Mouse (Mus musculus): ENCODE results near the gene Tmem218.

Gene Tmem218

DNA sequence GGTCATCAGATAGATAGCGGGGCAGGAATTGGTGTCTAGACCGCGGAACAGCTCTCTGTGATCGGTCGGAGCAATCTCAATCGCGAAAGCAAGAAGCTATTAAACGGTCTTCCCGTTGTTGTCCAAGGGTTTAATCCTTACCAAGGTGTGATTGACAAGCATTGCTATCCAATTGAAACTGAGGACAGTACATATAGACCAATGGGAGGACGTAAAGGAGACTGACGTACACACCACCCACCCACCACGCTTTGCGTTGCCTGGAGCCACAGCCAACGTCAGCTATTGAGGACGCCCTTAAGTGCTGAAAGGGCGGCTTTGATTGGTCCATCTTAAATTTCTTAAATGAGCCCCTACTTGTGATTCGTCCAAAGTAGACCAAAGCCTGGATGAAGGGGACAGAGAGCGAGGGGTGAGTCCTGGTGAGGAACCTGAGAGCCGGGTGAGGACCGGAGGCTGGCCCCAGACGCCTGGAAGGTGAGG, at the start of gene Tmem218:
Tmem218 (plus strand) TSS at position 295 of the 483 bp plus-strand sequence.
- DNase-seq (ENCODE audit: low spot score in 2 of 2), result peak; percentile 92 to 93

DNA sequence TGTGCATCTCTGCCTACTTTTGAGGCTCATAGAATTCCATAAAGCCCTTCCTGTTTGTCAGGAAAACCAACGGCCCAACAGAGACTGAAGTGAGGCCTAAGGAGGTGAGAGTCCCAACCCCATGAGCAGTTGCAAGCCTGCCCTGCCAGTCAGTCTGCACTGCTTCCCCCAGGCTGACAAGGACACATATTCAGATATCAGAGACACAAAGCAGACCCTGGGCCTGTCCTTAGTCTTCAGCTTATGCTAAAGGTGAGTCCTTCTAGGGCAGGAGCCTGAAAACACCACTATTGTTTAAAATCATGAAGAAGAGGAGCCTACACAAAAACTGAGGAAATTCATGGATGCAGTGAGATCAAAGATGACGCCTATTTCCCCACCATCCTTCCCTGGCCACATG, 47.3 kb upstream of the Tmem218 start:
- no peak for DNase-seq (ENCODE audit: low spot score in 2 of 2)

DNA sequence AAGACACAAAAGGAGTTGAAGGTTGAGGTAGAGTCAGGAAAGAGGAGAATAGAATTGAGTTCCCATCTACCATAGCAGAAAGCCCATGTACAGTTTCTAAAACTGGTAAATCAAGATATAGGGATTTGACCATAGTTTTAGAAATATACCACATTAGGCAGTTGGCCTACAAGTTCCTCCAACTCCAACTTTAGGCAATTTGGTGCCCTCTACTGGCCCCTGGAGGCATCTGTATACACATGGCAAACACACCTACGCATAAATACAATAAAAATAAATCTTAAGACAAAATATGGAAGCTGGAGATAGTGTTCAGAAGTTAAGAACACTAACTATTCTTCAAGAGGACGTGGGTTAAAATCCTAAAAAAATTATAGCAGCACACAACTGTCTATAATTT, 41.1 kb upstream of the Tmem218 start:
- no peak for DNase-seq (ENCODE audit: low spot score in 2 of 2)

DNA sequence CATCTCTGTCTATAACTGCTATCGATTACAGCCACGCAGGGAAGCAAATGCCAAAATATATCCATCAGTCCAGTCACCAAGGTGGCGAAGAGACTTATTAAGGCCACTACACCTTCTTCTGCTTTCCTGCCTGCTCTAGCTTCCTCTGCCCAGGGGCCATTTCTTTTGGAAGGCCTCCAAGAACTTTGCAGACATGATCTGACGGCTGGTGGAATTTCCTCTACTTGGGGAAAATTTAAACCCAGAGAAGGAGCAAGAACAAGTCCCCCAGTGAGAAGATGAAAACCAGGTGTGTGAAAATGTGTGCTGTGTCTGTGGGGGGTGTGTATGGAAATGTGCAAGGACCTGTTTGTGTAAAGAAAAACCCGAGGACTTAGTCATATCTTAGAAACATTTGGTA, 34.6 kb upstream of the Tmem218 start:
- no peak for DNase-seq (ENCODE audit: low spot score in 2 of 2)

DNA sequence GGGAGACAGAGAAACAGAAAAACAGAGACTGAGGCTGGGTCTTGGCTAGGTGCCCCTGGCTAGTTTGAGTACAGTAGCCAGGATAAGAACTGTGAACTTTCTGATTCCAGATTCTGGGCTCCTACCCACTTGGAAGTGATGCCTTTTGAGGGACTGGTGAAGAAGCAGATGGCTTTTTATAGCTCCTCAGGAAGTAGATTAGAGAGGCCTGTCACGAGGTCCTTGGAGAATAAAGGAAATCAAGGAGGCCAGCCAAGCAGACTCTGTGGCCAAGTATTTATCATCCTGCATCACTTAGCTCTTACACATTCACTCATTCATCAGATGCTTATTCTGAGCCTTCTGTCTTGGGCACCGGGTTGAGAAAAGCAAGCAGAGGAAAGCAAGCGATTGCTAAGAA, 32.0 kb upstream of the Tmem218 start:
- no peak for DNase-seq (ENCODE audit: low spot score in 2 of 2)

DNA sequence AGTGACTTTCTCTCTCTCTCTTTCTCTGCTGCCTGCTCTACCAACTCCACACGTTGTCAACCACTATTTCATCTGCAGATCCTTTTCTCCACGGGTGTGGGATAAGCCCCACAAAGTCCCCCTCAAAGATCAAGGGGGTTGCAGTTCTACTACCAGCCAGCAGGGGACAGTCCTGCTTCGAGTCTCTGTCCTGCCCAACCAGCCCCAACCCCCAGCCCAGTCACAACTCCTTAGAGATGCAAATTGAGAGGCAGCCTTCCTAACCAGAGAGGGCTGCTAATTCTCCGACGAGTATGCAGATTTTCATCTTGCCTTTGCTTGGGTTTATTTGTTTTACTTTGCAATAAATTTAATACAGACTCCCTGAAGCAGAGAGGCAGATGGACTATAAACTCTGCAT, 30.9 kb upstream of the Tmem218 start:
- peak; percentile 33 to 50 for DNase-seq (ENCODE audit: low spot score in 2 of 2)

DNA sequence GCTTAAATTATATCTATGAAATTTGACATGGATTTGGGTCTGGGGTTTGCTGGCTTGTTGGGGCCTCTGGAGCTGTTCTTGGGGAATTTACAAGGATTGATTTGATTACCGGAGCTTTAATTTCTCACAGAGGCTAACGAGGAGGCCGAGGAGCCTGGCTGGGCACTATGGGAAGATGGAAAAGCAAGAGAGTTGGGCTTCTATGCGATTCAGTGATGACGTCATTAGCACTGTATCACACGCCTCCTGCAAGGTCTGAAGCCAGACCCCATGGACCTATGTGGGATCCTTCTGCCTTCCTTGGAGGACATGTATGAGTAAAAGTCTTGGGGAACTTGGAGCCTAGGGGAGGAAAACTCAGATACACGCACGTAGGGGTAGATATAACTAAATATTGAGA, 30.5 kb upstream of the Tmem218 start:
- no peak for DNase-seq (ENCODE audit: low spot score in 2 of 2)

DNA sequence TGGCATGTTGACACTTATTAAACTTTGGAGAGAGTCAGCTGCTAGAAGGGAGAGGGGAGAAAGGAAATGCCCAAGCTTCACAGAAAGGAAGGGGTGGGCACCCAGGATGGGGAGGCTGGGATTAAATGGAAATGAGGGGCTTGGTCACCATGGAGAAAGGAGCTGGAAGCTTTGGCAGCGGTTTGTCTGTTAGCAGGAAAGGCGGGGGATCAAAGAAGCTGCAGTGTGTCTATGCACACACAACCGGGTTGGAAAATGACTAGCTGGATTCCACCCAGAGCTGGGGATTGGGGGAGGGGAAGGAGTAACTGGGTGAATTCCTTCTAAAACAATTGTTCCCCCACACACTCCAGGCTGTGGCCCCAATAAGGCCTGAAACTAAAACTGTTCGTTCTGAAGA, 29.1 kb upstream of the Tmem218 start:
- DNase-seq (ENCODE audit: low spot score in 2 of 2), result no peak

DNA sequence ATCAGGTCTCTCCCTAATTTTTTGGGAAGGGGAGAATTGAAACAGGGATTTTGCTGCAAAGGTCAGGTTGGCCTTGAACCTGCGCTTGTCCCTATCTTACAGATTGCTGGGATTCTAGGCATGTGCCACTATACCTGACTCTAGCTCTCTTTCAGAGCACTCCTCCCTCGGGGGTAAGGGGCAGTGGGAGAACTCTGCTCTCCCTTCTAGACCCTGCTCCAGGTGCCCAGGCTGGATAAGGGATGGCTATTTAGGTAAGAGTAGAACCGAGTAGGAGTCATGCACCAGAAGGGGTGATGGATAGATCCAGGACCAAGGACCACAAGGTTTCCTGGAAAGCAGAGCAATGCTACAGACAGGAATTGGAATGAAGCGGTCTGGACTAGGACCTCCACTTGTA, 28.4 kb upstream of the Tmem218 start:
- no peak for DNase-seq (ENCODE audit: low spot score in 2 of 2)

DNA sequence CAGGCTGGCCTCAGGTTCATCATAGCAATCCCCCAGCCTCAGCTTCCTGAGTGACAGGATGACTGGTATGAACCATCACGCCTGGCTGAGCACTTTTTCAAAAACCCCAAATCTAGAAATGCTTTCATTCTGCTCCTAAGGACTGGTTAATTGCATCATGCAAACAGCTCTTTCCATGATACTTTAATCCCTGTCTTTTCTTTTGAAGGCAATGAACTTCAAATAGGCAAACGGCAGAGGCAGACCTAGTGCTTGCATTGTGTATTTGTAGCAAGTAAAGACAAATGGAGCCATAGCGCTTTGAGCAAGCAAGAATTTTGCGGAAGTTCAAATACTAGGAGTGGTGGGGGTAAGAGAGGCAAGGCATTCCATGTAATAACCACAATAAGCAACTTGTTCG, 26.4 kb upstream of the Tmem218 start:
- no peak for DNase-seq (ENCODE audit: low spot score in 2 of 2)

DNA sequence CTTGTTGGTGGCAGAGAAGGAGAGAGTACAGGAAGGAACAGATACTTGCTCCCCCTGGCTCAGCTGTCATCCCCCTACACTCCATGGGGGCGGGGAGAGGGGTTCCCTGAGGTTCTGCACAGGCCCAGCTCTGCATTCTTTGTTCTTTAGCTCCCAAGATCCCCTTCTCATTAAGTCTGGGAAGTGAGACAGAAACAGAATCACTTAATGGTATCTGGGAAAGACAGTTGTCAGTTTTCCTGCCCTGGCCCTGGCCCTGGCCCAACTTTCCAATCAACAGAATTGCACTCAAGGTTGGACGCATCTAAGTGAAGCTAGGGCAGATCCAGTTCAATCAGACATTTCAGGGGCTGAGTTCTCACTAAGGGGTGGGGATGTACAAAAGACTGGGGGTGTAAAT, 24.8 kb upstream of the Tmem218 start:
- DNase-seq (ENCODE audit: low spot score in 2 of 2), result no peak

DNA sequence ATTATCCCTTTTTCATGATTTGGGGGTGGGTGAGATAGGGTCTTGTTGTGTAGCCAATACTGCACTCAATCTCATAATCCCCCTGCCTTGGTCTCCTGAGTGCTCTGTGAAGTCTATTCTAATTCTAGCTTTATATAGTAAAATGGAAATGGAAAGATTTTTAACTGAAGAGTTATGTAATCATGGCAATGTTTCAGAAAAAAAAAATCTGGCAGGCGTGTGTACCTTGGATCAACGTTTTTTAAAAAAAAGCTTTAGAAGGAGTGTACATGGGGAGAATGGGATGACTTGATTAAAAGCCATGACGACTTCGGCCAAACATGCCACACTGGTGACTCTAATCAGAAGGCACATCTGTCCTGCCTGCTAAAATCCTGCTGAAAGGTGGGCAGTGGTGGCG, 20.6 kb upstream of the Tmem218 start:
- no peak for DNase-seq (ENCODE audit: low spot score in 2 of 2)

DNA sequence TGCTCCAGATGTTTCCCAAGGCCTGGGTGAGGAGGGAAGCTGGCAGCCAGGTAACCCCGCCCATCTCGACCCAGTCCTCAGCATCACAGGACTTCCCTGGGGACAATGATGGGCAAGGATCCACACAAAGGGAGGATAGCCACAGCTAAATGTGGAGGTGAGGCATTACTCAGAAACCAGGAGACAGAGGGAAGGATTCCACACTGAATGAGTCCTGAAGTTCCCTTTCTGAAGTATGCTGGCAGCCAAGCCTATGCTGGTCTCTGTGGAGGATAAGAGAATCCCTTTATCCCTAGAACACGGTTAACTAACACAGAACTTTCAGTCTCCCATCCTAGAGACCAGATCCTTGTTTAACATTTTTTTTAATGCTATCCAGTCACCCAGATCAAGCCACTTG, 20.0 kb upstream of the Tmem218 start:
- DNase-seq (ENCODE audit: low spot score in 2 of 2), result no peak

DNA sequence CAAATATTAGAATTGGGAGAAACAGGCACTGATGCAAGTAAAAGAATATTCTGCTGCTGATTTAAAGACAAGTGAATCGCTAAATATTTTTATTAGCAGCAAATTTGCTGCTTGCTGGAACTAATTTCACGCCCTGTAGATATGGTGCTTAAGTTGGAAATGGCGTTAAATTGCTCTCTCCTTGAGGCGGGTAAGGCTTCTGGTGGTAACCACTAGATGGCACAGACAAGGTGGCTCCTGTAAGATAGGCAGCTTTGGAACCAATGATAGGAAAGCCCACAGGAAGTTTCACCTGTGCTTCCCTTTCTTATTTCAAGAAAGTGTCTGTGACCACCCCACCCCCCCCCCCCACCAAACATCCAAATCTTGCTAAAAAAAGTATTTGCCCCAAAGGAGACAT, 11.0 kb upstream of the Tmem218 start:
- no peak for DNase-seq (ENCODE audit: low spot score in 2 of 2)

DNA sequence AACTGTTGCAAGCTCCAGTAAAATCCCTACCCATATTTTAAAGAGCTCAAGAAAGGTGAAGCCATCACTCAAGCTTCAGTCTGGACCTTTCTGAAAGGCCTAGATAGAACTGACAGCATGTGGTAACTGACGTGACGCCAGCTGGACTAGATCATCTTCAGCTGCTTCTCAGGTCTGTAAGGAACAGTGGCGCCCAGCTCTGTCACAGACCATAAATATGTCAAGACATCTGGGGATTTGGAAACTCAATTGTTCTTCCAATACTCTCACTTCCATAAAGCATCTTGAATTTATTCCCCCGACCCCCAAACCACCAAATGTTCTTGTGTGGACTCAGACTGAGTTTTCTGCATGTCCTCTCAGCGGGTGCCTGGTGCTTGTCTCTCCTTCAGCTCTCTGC, 7.6 kb upstream of the Tmem218 start:
- no peak for DNase-seq (ENCODE audit: low spot score in 2 of 2)

DNA sequence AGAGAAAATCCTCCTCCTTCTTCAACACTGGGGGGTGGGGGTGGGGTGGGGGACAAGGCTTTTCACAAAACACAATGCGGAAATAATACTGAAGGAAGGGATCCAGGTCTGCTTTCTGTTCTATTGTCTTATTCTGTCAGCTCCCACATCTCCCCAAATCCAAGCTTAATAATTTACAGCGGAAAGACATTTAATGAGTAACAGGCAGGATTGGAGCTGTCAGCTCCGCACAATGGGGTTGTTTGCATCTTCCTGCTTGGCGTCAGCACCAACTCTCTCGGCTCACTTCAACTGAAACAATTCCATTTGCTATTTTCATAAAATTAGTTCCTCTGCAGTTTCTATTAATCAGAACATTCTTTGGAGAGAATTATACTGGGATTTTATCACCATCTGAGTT, 4.1 kb upstream of the Tmem218 start:
- no peak for DNase-seq (ENCODE audit: low spot score in 2 of 2)

DNA sequence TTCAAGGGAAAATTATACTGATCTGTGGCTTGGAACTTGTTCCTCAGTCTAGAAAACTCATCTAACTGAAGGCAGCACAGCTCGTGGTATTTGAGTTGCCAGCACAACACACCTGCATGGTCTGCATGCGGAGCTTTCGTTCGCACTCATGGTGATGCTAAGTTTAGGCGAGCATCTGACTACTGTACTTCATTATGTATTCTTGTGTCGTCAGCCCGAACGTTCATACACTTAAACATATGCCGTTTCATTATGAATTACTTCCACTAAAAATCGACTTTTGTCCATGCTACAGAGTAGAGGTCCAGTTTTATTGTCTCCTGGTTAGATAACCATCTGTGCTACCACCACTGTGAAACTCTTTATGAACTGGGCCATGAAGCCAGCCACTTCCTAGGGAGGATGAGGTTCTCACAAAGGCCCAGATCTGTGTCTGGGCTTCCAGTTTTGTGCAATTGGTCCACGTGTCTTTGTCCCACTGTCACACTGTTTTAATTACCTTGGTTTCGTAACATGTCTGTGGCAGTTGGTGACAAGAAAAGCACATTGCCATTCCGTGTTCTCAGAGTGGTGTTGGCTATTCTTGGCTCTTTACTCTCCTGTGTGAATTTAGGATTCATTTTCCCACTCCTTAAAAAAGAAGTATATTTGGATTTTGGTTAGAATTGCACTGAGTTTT, 5.2 kb downstream of the Tmem218 start:
- DNase-seq (ENCODE audit: low spot score in 2 of 2), result no peak

DNA sequence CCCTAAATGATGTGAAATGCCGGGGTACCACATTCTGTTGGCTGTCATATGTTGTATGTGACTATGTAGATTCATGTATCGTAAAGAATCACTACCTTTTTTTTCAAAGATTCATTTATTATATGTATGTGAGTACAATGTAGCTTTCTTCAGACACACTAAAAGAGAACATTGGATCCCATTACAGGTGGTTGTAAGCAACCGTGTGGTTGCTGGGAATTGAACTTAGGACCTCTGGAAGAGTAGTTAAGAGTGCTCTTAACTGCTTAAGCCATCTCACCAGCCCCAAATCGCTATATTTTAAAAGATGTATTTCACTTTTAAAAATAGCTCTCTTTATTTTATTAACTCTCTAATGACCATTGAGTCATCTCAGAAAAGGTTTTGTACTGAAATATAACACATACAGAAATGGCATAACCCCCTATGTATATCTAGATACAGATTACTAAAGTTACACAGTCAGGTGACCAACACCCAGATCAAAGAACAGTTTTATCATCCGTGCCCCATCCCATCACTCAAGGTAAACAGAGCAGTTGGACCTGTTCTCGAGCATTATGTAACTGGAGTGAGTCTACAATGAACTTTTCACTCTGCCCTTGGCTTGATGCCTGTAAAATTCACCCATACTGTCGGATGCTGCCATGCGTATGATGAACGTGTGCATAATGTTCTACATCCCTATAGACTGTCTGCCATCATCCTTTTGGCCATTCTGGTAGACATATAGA, 6.5 kb downstream of the Tmem218 start:
- DNase-seq (ENCODE audit: low spot score in 2 of 2), result no peak

DNA sequence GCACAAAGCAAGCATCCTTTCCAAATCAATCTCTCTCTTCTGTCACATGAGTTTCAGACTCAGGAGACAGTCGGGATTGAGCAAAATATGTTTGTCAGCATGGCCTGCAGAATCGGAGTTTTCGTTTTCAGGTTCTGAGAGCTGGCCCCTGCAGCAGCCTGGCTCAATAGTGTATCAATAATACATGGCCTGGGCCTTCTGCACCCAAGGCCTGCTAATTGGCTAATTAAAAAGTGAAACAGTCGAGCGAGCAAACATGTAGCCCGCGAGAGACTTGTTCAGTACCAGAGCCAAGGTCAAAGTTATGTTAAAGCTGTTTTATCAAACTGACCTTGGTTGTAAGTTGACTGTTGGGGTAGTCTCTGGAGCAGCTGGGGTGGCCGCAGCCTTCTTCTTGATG, 12.7 kb downstream of the Tmem218 start:
- no peak for DNase-seq (ENCODE audit: low spot score in 2 of 2)

DNA sequence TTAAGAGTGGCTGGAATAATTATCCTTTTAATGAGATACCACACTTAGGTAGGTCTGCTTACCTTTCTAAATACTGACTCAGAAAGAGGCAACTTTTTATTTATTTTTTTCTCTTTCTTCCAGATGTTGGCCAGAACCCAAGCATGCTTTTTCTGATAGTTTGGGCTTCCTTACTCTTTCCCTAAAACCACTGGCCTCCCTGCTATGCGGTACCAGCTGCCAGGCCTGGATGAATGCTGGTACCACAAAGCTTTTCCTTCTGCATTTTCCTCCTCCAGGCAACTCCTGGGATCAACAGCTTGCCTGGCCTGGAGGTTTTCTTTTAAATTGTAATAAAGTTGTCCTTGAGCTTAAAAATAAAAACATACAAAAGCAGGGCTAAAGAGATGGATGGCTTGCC, 17.6 kb downstream of the Tmem218 start:
- no peak for DNase-seq (ENCODE audit: low spot score in 2 of 2)

DNA sequence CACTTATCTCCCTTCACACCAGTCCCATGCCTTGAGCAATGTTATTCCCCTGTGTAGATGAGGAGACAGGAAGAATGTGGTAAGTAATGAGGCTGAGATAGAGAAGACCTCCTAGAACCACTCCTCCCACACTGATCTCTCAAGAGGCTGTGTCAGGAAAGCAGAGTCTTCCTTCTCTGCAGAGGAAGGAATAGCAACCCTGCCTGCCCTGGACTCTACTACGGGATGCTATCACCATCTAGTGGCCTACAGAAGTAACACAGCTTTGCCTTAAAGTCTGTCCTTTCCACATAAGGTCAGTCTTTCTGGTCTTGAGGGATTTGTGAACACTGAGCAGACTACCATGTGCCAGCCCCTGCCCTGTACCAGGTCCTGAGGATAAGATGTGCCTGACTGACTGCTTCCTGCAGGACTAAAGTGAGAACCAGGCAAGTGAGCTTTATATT, 21.9 kb downstream of the Tmem218 start:
- peak; percentile 51 to 54 for DNase-seq (ENCODE audit: low spot score in 2 of 2)

DNA sequence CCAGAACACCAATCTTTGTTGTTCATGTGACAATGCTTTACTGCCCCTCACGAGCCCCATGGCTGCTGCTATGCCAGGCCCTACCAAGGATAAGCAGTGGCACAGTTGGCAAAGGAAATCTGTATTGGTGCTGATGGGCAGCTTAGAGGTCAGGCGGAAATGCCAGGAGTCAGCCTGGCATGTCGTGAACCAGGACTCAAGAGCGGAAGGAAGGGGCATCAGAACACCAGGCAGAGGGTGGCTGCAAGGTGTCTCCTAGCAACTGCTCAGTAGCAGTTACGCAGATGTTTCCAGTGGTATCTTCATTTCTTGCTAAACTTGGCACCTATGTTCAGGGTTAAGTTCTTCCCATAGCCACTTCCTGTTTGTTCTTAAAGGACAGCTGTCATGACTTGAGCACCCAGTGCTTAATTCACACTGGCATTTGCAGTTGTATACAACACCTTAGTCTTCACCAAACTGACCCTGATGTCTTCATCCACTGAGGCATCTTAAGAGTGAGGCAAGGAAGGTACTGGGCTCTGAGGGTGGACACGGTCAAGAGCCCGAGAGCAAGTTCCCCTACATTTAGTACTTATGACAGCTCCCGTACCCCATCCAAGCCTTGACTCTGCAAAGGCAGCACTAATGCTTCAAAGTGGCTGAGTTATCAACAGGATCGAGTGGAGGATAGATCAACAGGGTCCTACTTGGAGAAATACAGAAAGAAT, 22.6 kb downstream of the Tmem218 start:
- peak; percentile 36 to 61 for DNase-seq (ENCODE audit: low spot score in 2 of 2)

All from natural killer cell, adult 2 months (primary cell).